Mouse (Mus musculus): Measurements from ENCODE around the gene Arhgef10l. TPM values are rescaled to one million over a fixed set of nuclear protein-coding genes. Genes with fewer than 3 reads are reported as not detected.
"Not testable (repeated sequence)": the region's sequence is repeated elsewhere in the genome, so short reads cannot be mapped to it uniquely, and the experiment has no call there.

The Arhgef10l gene
- polyA plus RNA-seq, 1 experiment from 2014 or later = 17.1 TPM

- no peak overlapping the region for H3K4me3 ChIP-seq
- H3K27ac ChIP-seq = no peak overlapping the region
- no peaks in the 10 kb centered on the region for H3K27me3 ChIP-seq (ENCODE audit: low read depth, poor library complexity, severe bottlenecking)
- DNase-seq (ENCODE audit: low spot score) = no peak
- H3K4me1 ChIP-seq = peaks cover 5% of the 10 kb centered on the region; the same call in 1 of the 2 replicates
- peaks cover 87% of the 10 kb centered on the region for H3K36me3 ChIP-seq
- WGBS = 90% methylated on average over 16 of the region's 16 CpGs
- H3K9me3 ChIP-seq (replicated peaks) = no peaks in the 10 kb centered on the region
These were observed 84.5 kb downstream of the Arhgef10l start for GRCm38 (mm10) chr4:140581341-140581729.

DNA sequence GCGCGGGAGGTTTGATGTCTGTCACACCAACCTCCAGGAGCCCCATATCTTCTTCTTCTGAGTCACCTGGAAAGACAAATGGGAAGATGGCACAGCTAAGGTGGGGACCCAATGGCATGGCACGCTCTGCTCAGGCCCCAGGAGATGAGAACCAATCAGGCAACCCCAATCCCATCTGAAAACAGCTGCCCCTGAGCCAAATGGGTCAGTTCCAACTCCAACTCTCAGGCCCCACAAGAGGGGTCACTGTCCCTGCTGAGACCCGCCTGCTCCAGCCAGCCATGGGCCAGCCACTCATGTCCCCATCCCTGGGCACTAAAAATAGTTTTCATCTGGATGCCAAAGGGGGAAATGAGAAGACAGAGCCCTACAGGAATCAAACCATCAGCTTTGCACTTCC, 84.9 kb downstream of the Arhgef10l start:
- H3K27me3 ChIP-seq (ENCODE audit: low read depth, poor library complexity, severe bottlenecking) = no peaks in the 10 kb centered on the region
- H3K9me3 ChIP-seq (replicated peaks) = no peaks in the 10 kb centered on the region
- H3K36me3 ChIP-seq = peaks cover 89% of the 10 kb centered on the region
- peaks cover 5% of the 10 kb centered on the region; the same call in 1 of the 2 replicates for H3K4me1 ChIP-seq
- 87% methylated on average over 4 of the region's 4 CpGs for WGBS
- DNase-seq (ENCODE audit: low spot score) = no peak
- H3K27ac ChIP-seq = no peak overlapping the region
- no peak overlapping the region for H3K4me3 ChIP-seq

- peaks cover 96% of the 10 kb centered on the region for H3K36me3 ChIP-seq
- H3K27ac ChIP-seq = no peak overlapping the region
- WGBS = 89% methylated on average over 8 of the region's 8 CpGs
- no peak for DNase-seq (ENCODE audit: low spot score)
- no peaks in the 10 kb centered on the region for H3K27me3 ChIP-seq (ENCODE audit: low read depth, poor library complexity, severe bottlenecking)
- no peaks in the 10 kb centered on the region for H3K9me3 ChIP-seq (replicated peaks)
- H3K4me1 ChIP-seq = peaks cover 5% of the 10 kb centered on the region; the same call in 1 of the 2 replicates
- no peak overlapping the region for H3K4me3 ChIP-seq
These were observed 86.2 kb downstream of the Arhgef10l start for GRCm38 (mm10) chr4:140579576-140579975.

- Histone ChIP-seq H3K36me3 (peaks cover 97% of the 10 kb centered on the region), H3K27ac (no peak overlapping the region), H3K9me3 (replicated peaks) (no peaks in the 10 kb centered on the region)
These were observed 86.7 kb downstream of the Arhgef10l start for GRCm38 (mm10) chr4:140579149-140579548.

GRCm38 (mm10) chr4:140576628-140577027, 89.2 kb downstream of the Arhgef10l start:
- 97% methylated on average over 16 of the region's 16 CpGs for WGBS
- DNase-seq (ENCODE audit: low spot score) = no peak
- H3K9me3 ChIP-seq (replicated peaks) = no peaks in the 10 kb centered on the region
- no peak overlapping the region for H3K4me3 ChIP-seq
- no peak overlapping the region for H3K27ac ChIP-seq
- peaks cover 100% of the 10 kb centered on the region for H3K36me3 ChIP-seq
- H3K4me1 ChIP-seq = peaks cover 2% of the 10 kb centered on the region; the same call in 1 of the 2 replicates
- H3K27me3 ChIP-seq (ENCODE audit: low read depth, poor library complexity, severe bottlenecking) = no peaks in the 10 kb centered on the region

More at GRCm38 (mm10) chr4:140579149-140579548, 86.7 kb downstream of the Arhgef10l start:
- Histone ChIP-seq H3K4me3 (no peak overlapping the region), H3K27me3 (ENCODE audit: low read depth, poor library complexity, severe bottlenecking) (no peaks in the 10 kb centered on the region), H3K4me1 (peaks cover 5% of the 10 kb centered on the region; the same call in 1 of the 2 replicates)
- 96% methylated on average over 13 of the region's 13 CpGs for WGBS
- DNase-seq (ENCODE audit: low spot score) = no peak

GRCm38 (mm10) chr4:140574863-140575262, 90.9 kb downstream of the Arhgef10l start:
- WGBS = 94% methylated on average over 7 of the region's 7 CpGs
- not testable (repeated sequence) for H3K4me3 ChIP-seq; H3K27ac ChIP-seq; H3K4me1 ChIP-seq; H3K27me3 ChIP-seq (ENCODE audit: low read depth, poor library complexity, severe bottlenecking); H3K9me3 ChIP-seq (replicated peaks); DNase-seq (ENCODE audit: low spot score)
- peaks cover 93% of the 10 kb centered on the region for H3K36me3 ChIP-seq

- peaks cover 93% of the 10 kb centered on the region for H3K36me3 ChIP-seq
- no peak overlapping the region for H3K27ac ChIP-seq
- H3K4me1 ChIP-seq = no peaks in the 10 kb centered on the region
- no peaks in the 10 kb centered on the region for H3K9me3 ChIP-seq (replicated peaks)
- 90% methylated on average over 17 of the region's 17 CpGs for WGBS
- no peak for DNase-seq (ENCODE audit: low spot score)
- no peak overlapping the region for H3K4me3 ChIP-seq
- no peaks in the 10 kb centered on the region for H3K27me3 ChIP-seq (ENCODE audit: low read depth, poor library complexity, severe bottlenecking)
These were observed 93.4 kb downstream of the Arhgef10l start for GRCm38 (mm10) chr4:140572376-140572775.

- Histone ChIP-seq H3K4me1 (no peaks in the 10 kb centered on the region), H3K27ac (no peak overlapping the region), H3K36me3 (peaks cover 90% of the 10 kb centered on the region), H3K27me3 (ENCODE audit: low read depth, poor library complexity, severe bottlenecking) (no peaks in the 10 kb centered on the region), H3K9me3 (replicated peaks) (no peaks in the 10 kb centered on the region), H3K4me3 (no peak overlapping the region)
- no peak for DNase-seq (ENCODE audit: low spot score)
- 69% methylated on average over 2 of the region's 2 CpGs for WGBS
These were observed 96.4 kb downstream of the Arhgef10l start for GRCm38 (mm10) chr4:140569394-140569793.

GRCm38 (mm10) chr4:140567911-140568480, 97.8 kb downstream of the Arhgef10l start:
- Histone ChIP-seq H3K27ac (no peak overlapping the region), H3K9me3 (replicated peaks) (no peaks in the 10 kb centered on the region), H3K4me1 (no peaks in the 10 kb centered on the region), H3K4me3 (no peak overlapping the region), H3K36me3 (peaks cover 90% of the 10 kb centered on the region), H3K27me3 (ENCODE audit: low read depth, poor library complexity, severe bottlenecking) (no peaks in the 10 kb centered on the region)
- WGBS = 93% methylated on average over 11 of the region's 11 CpGs
- DNase-seq (ENCODE audit: low spot score) = no peak

DNA sequence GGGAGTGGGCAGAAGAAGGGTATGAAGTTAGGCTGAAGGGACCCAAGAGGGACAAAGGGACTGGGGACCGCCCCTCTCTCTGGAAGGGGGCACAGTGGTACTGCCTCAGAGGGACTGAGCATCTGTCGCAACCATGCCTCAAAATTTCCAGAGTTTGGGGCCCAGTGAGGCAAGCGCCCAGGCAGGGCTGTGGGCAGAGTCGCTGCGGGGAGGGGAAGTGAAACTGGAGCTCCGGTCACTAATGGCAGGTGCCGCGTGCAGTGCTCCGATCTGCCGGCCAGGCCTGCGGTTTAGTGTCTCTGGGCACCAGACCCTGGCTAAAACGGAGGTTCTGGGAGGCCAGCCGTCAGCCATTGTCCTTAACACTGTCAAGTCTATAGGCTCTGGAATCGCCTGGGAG, 99.0 kb downstream of the Arhgef10l start:
- WGBS = 96% methylated on average over 14 of the region's 14 CpGs
- Histone ChIP-seq H3K36me3 (peaks cover 90% of the 10 kb centered on the region), H3K4me3 (no peak overlapping the region), H3K27ac (no peak overlapping the region), H3K9me3 (replicated peaks) (no peaks in the 10 kb centered on the region), H3K4me1 (no peaks in the 10 kb centered on the region), H3K27me3 (ENCODE audit: low read depth, poor library complexity, severe bottlenecking) (no peaks in the 10 kb centered on the region)
- no peak for DNase-seq (ENCODE audit: low spot score)

DNA sequence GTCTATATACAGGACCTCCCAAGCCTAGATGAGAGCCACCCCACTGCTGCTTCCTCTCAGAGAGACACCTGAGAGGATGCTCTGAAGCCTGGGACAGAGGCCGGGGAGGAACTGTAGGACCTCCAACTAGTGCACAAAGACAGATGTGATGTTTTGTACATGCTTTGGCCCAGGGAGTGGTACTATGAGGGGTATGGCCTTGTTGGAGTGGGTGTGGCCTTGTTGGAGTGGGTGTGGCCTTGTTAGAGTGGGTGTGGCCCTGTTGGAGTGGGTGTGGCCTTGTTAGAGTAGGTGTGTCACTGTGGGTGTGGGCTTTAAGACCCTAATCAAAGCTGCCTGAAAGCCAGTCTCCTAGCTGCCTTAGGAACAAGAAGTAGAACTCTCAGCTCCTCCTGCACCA, 101.4 kb downstream of the Arhgef10l start:
- H3K27ac ChIP-seq; H3K4me1 ChIP-seq; H3K9me3 ChIP-seq (replicated peaks); H3K4me3 ChIP-seq; DNase-seq (ENCODE audit: low spot score); H3K27me3 ChIP-seq (ENCODE audit: low read depth, poor library complexity, severe bottlenecking): not testable (repeated sequence)
- peaks cover 92% of the 10 kb centered on the region for H3K36me3 ChIP-seq
- WGBS = 87% methylated on average over 1 of the region's 1 CpGs

DNA sequence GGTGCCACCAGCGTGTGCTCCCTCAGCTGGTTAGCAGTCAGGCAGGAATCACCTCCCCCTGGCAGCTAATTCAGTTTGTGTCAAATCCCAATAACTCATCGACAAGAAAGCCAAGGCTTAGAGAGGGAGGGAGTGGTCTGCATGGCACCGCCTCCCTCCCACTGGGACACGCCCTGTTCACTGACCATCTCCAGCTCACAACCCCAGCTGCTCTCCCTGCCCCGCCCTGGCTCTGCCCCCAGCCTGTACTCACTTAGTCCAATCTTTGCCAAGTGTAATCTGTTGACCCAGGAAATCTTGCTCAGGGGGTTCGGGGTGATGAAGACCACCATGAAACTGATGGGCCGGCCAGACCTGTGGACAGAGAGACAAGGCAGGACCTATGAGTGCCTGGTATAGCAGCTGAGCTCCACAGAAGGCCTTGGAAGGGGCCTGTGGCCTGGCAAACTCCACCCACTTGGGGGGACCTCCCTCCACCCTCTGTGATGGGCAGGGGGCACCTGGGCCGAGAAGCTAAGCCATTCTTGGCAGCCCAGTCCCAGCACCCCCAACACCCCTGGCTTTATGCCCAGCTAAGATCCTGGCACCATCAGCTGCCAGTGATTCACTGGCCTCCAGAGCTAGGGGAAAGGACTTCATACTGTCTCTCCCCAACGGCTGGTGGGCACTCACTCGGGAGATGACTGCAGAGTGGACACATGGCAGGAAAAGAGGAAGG, 103.2 kb downstream of the Arhgef10l start:
- H3K27ac ChIP-seq = no peak overlapping the region
- H3K36me3 ChIP-seq = peaks cover 89% of the 10 kb centered on the region
- no peaks in the 10 kb centered on the region for H3K9me3 ChIP-seq (replicated peaks)
- no peaks in the 10 kb centered on the region for H3K4me1 ChIP-seq
- WGBS = 84% methylated on average over 10 of the region's 10 CpGs
- no peaks in the 10 kb centered on the region for H3K27me3 ChIP-seq (ENCODE audit: low read depth, poor library complexity, severe bottlenecking)
- no peak overlapping the region for H3K4me3 ChIP-seq
- DNase-seq (ENCODE audit: low spot score) = no peak

DNA sequence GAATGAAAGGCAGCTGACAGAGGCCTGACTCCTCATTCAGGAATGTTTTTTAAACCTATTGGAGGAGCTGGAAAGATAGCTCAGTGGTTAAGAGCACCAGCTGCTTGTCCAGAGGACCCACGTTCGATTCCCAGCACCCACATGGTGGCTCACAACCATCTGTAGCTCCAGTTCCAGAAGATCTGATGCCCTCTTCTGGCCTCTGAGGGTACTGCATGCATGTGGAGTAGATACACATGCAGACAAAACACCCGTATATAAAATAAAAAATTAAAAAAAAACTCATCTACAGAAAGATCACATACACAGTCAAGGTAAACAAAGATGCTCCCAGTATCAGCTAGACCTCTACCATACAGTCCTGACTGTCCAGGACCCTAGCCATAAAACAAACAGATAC, 104.1 kb downstream of the Arhgef10l start:
- Histone ChIP-seq H3K27ac (no peak overlapping the region), H3K27me3 (ENCODE audit: low read depth, poor library complexity, severe bottlenecking) (no peaks in the 10 kb centered on the region), H3K9me3 (replicated peaks) (no peaks in the 10 kb centered on the region), H3K36me3 (peaks cover 89% of the 10 kb centered on the region), H3K4me3 (no peak overlapping the region), H3K4me1 (peaks cover 2% of the 10 kb centered on the region; the same call in 1 of the 2 replicates)
- DNase-seq (ENCODE audit: low spot score) = no peak
- WGBS = 97% methylated on average over 3 of the region's 3 CpGs
